Mouse (Mus musculus) CH12.LX (cell line): ENCODE data around the gene Car11.

Experiments
- BHLHE40 ChIP-seq: IDR thresholded peaks from 2 replicates; pipeline ENCODE4 v1.6.1; 2011; ENCODE audit warnings: mild to moderate bottlenecking, low read depth, low read length, improper control_type of control experiment
- CTCF ChIP-seq, 2 experiments: IDR thresholded peaks in 1 of 2; conservative IDR thresholded peaks in 1 of 2; 2 replicates each; pipeline ENCODE4 v1.5.1; 2011 to 2012; ENCODE audit warnings: low read depth in 2 of 2, low read length in 2 of 2, improper control_type of control experiment in 1 of 2, inconsistent platforms in 1 of 2, mild to moderate bottlenecking in 1 of 2, moderate library complexity in 1 of 2
- POLR2A ChIP-seq: IDR thresholded peaks from 2 replicates; pipeline ENCODE4 v1.6.1; 2011; ENCODE audit warnings: low read depth, mild to moderate bottlenecking, improper control_type of control experiment, low read length

DNA sequence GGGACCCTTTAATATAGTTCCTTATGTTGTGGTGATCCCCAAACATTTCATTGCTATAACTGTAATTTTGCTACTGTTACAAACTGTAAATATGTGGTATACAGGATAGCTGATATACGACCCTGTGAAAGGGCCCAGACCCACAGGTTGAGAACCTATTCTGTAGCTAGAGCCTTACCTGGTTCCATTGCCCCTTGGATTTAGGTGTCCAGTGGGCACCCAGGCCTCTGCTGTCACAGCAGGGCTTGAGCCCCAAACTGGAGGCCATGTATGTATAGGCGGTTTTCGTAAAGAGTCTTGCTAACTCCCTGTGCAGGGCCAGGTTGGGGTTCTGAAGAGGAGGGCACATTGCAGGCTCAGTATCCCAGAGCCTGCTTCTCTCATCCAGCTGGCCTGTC, 16.8 kb downstream of the Car11 start:
- no peak for TF ChIP-seq CTCF (conservative IDR thresholded peaks at IDR 0.05 in 1 of 2, IDR thresholded peaks at IDR 0.05 in 1 of 2; ENCODE audit: low read depth in 2 of 2, low read length in 2 of 2)
- TF ChIP-seq BHLHE40: no peak
- no peak for TF ChIP-seq POLR2A
